Mouse (Mus musculus) left cerebral cortex, postnatal 10 days (tissue): ENCODE measurements at regions not wholly inside any gene's neighbourhood (a gene's known extent, or its start where the extent isn't known, plus 50 kb on each side); places are given as distances from the start of the nearest gene placed in this dataset.
A peak's percentile ranks its signal among the peaks of the same experiment; 100 is the strongest.

Experiments
- DNase-seq, 2 experiments: peaks; one replicate each; pipeline ENCODE4 v3.0.0; 2021 to 2022; ENCODE audit warnings: low spot score in 2 of 2, mixed read lengths in 1 of 2; ENCODE audit errors: extremely low spot score in 1 of 2
- intact Hi-C: fragments of 180-260 bp; cut with DNase I; formaldehyde crosslinking; loops from one replicate; pipeline ENCODE4 v1.15.1; 2025

GRCm38 (mm10) chr9:100404426-100404825, 82.2 kb downstream of the Il20rb start:
- intact Hi-C loops: loop anchor here (10.0 kb wide), 1 partner anchor 670 kb away; no protein-coding TSS in a partner anchor
- DNase-seq: no peak

- intact Hi-C loops: loop anchor here (10.0 kb wide), 1 partner anchor 666 kb away; no protein-coding TSS in a partner anchor
- DNase-seq: peak; percentile 28 to 57
These were observed 86.2 kb downstream of the Il20rb start for GRCm38 (mm10) chr9:100400366-100400765.

- intact Hi-C loops: loop anchor here (5.0 kb wide), 1 partner anchor 549 kb away; no protein-coding TSS in a partner anchor
- DNase-seq: no peak
These were observed 90.2 kb downstream of the Il20rb start for GRCm38 (mm10) chr9:100396340-100396910.

- peak; percentile 55 to 82 for DNase-seq
- intact Hi-C loops: loop anchor here (5.0 kb wide), 1 partner anchor 548 kb away; no protein-coding TSS in a partner anchor
These were observed 90.9 kb downstream of the Il20rb start for GRCm38 (mm10) chr9:100395711-100396110.

GRCm38 (mm10) chr9:100394632-100395031, 92.0 kb downstream of the Il20rb start:
- intact Hi-C loops: loop anchor here (5.0 kb wide), 1 partner anchor 547 kb away; no protein-coding TSS in a partner anchor
- no peak for DNase-seq

GRCm38 (mm10) chr9:100394166-100394565, 92.4 kb downstream of the Il20rb start:
- DNase-seq: no peak
- intact Hi-C loops: no loop called here

- intact Hi-C loops: no loop called here
- DNase-seq: no peak
These were observed 94.3 kb downstream of the Il20rb start for GRCm38 (mm10) chr9:100392262-100392661.

- no peak for DNase-seq
- intact Hi-C loops: no loop called here
These were observed 94.9 kb downstream of the Il20rb start for GRCm38 (mm10) chr9:100391566-100392213.

- intact Hi-C loops: no loop called here
- no peak for DNase-seq
These were observed 98.2 kb downstream of the Il20rb start for GRCm38 (mm10) chr9:100388393-100388792.

GRCm38 (mm10) chr9:100387171-100387685, 99.4 kb downstream of the Il20rb start:
- intact Hi-C loops: no loop called here
- no peak for DNase-seq

- intact Hi-C loops: no loop called here
These were observed 104.1 kb downstream of the Il20rb start for GRCm38 (mm10) chr9:100382492-100382891.

GRCm38 (mm10) chr9:100369921-100370320, 116.7 kb downstream of the Il20rb start:
- intact Hi-C loops: no loop called here
- DNase-seq: no peak

More at GRCm38 (mm10) chr9:100382492-100382891, 104.1 kb downstream of the Il20rb start:
- peak; percentile 7 to 59 for DNase-seq

- DNase-seq: no peak
- intact Hi-C loops: no loop called here
These were observed 119.8 kb downstream of the Il20rb start for GRCm38 (mm10) chr9:100366816-100367215.

GRCm38 (mm10) chr9:100359934-100360716, 126.5 kb downstream of the Il20rb start:
- DNase-seq: no peak
- intact Hi-C loops: no loop called here

GRCm38 (mm10) chr9:100357553-100357952, 129.0 kb downstream of the Il20rb start:
- DNase-seq: no peak
- intact Hi-C loops: no loop called here

- DNase-seq: no peak
- intact Hi-C loops: no loop called here
These were observed 145.8 kb downstream of the Il20rb start for GRCm38 (mm10) chr9:100340796-100341195.

- intact Hi-C loops: no loop called here
These were observed 178.8 kb downstream of the Il20rb start for GRCm38 (mm10) chr9:100307765-100308164.

GRCm38 (mm10) chr9:100307364-100307763, 179.2 kb downstream of the Il20rb start:
- intact Hi-C loops: no loop called here

More at GRCm38 (mm10) chr9:100307765-100308164, 178.8 kb downstream of the Il20rb start:
- DNase-seq: no peak

GRCm38 (mm10) chr9:100303762-100304161, 182.8 kb downstream of the Il20rb start:
- intact Hi-C loops: no loop called here
- no peak for DNase-seq

More at GRCm38 (mm10) chr9:100307364-100307763, 179.2 kb downstream of the Il20rb start:
- peak in 1 of 2 experiments; percentile 43 for DNase-seq
